Mouse (Mus musculus) heart, adult 8-10 months (tissue): Measurements from ENCODE around the gene Ucn3. TPM values are rescaled to one million over a fixed set of nuclear protein-coding genes. Genes with fewer than 3 reads are reported as not detected.
"Not testable (repeated sequence)": the region's sequence is repeated elsewhere in the genome, so short reads cannot be mapped to it uniquely, and the experiment has no call there.

Experiments
- DNase-seq: peaks from one replicate; pipeline ENCODE4 v3.0.0; 2022; ENCODE audit warnings: low spot score
- total RNA-seq, 4 experiments: library from RNA; stranded (reverse); gene quantifications; 2 replicates each; pipeline ENCODE4 v1.2.4; 2022

Gene Ucn3
- total RNA-seq, result not detected

DNA sequence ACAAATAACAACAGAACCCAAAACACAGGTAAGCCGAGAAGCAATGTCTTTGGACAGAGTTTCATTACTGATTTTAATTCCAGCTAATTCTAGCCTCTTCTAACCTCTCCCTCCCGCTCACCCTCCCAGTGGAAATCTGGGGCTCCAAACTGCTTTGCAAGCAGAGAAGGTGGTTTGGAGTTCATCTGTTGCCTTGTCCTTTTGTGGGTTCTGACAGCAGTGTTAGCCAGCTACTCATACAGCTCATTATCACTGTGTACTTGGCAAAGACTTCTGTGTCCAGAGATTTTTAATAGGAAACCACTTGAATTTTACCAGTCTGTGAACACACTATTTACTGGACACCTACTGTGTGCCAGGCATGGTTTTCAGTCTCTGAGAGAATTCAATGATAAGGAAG lies at the start of gene Ucn3:
Ucn3 (minus strand) TSS at position 101 of the 400 bp plus-strand sequence.
- DNase-seq, result no peak

GRCm38 (mm10) chr13:3992081-3992480 lies 46.9 kb upstream of the Ucn3 start:
- no peak for DNase-seq

DNA sequence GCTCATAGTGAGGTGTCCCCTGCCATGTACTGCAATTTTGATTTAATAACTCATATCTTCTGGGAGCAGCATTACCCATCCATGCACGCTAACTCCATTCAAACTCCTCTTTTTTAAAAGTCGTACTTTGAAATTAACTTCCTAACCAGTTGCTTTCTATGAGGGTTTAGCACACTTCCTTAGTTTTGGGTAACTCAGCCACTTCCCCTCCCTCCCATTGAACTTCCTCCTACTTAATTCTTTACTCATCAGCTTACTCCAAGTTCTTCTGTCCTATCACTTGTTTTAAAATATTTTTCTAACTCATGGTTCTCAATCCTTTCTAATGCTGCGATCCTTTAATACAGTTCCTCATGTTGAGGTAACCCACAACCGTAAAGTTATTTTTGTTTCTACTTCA lies 23.7 kb upstream of the Ucn3 start:
- DNase-seq, result no peak

DNA sequence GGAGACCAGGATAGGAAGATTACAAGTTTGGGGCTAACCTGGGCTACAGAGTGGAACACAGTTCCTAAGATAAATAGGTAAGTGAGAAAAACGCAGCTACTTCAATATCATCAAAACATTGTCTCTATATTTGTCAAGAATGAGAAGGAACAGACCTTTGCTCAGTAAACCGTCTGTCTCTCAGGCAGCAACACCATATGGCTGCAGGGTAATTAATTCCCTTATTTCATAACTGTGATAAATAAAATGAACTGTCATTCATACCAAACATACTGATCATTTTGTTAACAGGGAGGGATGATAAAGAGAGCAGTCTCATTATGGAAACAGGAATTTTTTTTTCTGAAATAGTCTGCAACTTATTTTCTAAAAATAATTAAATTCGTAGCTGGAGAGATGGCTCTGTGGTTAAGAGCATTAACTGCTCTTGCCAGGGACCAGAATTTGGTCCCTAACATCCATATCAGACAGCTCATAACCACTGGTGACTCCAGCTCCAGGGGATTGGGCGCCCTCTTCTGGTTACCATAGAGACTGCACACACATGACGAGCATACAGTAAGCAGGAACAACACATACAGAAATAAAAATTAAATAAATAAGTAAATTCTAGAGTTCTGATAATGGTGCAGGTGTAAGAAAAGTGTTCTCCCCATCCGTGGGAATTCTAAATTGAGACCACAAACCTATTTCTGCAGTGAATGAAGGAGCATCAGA lies 6.2 kb upstream of the Ucn3 start:
- DNase-seq, result no peak

DNA sequence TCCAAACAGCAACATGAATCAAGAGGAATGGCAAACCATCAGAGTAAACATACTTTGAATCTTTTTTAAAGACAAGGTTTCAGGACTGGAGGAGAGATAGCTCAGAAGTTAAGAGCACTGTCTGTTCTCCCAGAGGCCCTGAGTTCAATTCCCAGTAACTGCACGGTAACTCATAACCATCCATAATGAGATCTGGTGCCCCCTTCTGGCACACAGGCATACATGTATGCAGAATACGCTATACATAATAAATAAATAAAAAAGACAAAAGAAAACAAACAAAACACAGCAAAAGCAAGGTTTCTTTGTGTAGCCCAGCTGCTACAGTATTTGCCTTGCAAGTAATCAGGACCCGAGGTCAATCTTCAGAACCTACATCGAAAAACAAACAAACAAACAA lies 4.3 kb upstream of the Ucn3 start:
- no peak for DNase-seq

- DNase-seq, result no peak
These were observed 2.1 kb upstream of the Ucn3 start for GRCm38 (mm10) chr13:3947267-3947666.

- DNase-seq, result no peak
These were observed 450 bp downstream of the Ucn3 start for GRCm38 (mm10) chr13:3944699-3945098.

GRCm38 (mm10) chr13:3926046-3926445 lies 19.1 kb downstream of the Ucn3 start:
- DNase-seq, result no peak

- DNase-seq, result no peak
These were observed 19.5 kb downstream of the Ucn3 start for GRCm38 (mm10) chr13:3925632-3926031.

DNA sequence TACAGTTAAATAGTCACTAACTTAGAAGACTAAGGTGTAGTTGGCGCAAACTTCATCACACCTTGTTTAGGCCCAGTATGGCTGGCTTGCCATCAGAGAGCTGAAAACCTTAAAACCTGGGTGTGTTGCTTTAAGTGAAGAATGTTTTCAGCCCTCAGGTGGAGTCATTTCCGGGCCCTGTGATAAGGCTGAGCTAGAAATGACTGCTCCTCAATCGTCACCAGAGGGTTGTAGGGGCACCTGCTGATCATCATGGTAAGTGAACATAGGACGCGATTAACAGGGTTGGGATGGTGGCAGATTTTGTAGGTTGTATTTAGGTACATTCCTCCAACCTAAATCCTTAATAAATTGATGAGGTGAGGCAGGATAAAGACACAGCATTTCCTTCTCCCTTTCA lies 20.7 kb downstream of the Ucn3 start:
- no peak for DNase-seq

GRCm38 (mm10) chr13:3917571-3918311 lies 27.4 kb downstream of the Ucn3 start, which contains the start of the genes Net1 and Tubal3:
Gene Net1, minus strand, starts transcription at chr13:3918220.
Gene Tubal3, plus strand, starts transcription at chr13:3918274.
- peak; percentile 88 for DNase-seq

- no peak for DNase-seq
These were observed 31.6 kb downstream of the Ucn3 start for GRCm38 (mm10) chr13:3913504-3913903.

DNA sequence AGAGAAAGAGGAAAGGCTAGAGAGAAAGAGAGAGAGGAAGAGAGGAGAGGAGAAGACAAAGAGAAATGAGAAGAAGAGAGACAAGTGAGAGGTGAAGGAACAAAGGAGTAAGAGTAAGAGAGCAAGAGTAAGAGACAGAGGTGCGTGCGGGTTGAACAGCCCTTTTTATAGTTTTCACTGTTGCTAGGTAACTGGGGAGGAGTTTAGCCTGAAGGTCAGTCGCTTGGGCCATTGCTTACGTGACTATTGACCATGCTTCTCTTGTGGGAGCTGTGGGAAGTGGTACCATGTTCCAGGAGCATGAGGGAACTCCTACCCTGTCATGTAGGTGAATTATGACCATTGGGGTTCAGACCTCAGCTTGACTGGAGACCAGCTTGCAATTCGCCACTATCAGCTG lies 34.8 kb downstream of the Ucn3 start:
- DNase-seq, result no peak

DNA sequence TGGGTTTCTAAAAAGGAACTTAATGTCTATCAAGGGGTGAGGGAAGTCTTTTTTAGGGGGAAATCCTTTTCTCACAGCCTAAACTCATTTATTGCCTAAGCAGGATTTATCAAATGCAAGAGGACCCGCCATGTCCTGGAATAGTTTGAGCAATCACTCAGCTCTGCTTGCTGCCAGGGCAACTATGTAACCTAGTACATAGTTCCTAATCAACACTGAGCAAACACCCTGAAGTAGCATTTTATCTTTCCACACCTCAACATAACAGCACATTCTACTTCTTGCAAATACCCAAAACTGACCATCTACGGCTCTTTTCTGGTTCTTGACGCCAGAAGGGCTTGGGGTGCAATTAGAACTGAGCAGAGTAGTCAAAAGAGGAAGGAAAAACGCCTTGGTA lies 36.9 kb downstream of the Ucn3 start:
- no peak for DNase-seq

- no peak for DNase-seq
These were observed 37.9 kb downstream of the Ucn3 start for GRCm38 (mm10) chr13:3907151-3907696.

DNA sequence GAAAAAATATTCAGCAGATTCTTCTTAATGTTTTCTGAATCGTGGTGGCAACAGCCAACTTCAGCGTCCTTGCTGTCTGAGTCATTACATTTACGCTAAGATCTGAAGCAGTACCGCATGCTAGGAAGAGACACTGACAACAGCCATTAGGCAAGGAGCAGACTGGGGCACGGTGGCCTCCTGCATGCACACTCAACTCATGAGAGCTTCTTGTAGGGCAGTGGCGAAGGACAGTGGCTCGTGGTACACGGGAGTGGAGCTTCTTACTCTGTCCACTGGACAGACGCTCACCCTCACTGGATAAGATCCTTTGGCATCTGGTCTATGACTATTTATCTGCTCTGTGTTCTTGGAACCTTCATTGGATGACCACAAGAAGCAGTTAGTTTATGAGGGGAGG lies 45.8 kb downstream of the Ucn3 start:
- no peak for DNase-seq

DNA sequence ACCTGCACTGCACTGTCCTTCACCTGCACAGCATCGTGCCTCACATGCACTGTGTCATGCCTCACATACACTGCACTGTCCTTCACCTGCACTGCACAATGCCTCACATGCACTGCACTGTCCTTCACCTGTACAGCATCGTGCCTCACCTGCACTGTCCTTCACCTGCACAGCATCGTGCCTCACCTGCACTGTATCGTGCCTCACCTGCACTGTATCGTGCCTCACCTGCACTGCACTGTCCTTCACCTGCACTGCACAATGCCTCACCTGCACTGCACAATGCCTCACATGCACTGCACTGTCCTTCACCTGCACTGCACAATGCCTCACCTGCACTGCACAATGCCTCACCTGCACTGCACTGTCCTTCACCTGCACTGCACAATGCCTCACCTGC lies 46.9 kb downstream of the Ucn3 start:
- DNase-seq, result not testable (repeated sequence)

DNA sequence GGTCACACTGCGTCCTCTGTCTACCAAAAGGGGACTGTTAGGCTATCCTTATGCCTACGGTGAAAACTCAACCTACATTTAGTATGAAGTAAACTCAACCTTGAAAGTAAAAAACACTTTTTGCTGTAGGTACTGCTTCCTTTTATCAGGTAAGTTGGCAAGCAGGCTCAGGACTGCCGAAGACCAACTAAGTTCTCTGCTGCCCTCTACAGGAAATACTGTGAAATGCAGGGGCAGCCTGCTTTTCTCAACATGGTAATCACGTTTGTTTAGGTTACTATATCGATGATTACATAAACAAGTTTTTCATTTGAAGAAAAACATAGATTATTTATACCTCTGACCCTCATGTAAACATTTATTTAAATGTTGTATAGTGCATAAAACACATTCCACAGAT lies 48.2 kb downstream of the Ucn3 start:
- peak; percentile 81 for DNase-seq

GRCm38 (mm10) chr13:3896032-3896431 lies 49.1 kb downstream of the Ucn3 start:
- DNase-seq, result no peak

- DNase-seq, result no peak
These were observed 49.7 kb downstream of the Ucn3 start for GRCm38 (mm10) chr13:3895397-3895980.

DNA sequence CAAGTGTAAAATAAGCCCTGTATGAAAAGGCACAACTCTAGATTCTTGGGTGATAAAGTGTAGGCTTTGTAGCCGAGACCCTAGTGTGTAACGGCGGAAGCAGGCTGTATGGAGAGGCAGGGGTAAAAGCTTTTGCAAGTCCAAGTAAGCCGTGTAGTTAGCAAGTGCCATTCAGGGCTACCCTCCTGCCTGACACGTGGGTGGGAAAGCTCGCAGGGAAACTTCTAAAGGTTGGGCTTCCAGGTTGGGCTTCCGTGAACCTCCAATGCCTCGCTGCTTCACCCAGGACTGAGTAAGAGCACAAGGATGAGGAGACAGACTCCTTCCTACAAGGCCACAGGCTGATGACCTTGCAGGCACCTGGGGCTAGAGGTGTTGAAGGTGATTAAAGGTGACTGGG lies 50.6 kb downstream of the Ucn3 start:
- no peak for DNase-seq

DNA sequence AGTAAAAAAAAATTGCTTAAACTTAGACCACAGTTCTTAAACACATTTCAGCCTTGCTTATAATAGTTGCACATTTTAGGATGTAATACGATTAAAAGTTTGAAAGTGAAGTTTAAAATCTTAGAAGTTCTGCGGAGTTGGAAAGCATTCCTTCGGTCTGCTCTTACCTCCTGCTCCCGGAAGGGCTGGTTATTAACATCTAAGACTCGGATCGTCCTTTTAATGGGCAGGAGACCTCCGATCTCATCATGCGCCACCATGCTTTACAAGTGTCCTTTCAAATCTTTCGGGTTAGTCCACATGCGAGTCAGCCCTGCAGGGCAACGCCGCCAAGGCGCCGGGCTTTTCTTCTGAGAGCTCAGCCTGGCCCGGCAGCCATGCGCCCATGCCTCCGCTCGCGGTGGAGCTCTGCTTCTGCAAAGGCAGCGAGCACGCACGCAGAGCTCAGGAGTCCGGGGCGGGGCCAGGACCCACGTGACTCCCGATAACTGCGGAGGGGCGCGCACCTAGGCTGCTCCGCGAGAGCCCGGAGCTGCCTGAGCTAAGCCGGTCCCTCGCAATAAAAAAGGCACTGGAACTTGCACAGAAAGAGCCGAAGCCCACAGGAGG lies 51.9 kb downstream of the Ucn3 start:
- DNase-seq, result peak; percentile 86
